Mouse (Mus musculus): ENCODE measurements around the gene Gm20897.
"Not testable (repeated sequence)": the region's sequence is repeated elsewhere in the genome, so short reads cannot be mapped to it uniquely, and the experiment has no call there.

Gene Gm20897

GRCm38 (mm10) chrY:38502138-38502537, at the start of gene Gm20897:
Gene Gm20897 (minus strand): TSS chrY:38502238.
- in situ Hi-C loops (cut with MboI, MseI): not testable (repeated sequence)

Data from T-helper 2 cell (primary cell).